Mouse (Mus musculus): ENCODE measurements at regions not wholly inside any gene's neighbourhood (a gene's known extent, or its start where the extent isn't known, plus 50 kb on each side); places are given as distances from the start of the nearest gene placed in this dataset.

- no peaks in the 10 kb centered on the region for H3K9me3 ChIP-seq (ENCODE audit: low read length)
- no peak overlapping the region for H3K27ac ChIP-seq
- no peaks in the 10 kb centered on the region for H3K27me3 ChIP-seq (ENCODE audit: insufficient read depth, low read length)
- 29% methylated on average over 5 of the region's 5 CpGs for WGBS
- TF ChIP-seq CTCF (IDR thresholded peaks at IDR 0.05; ENCODE audit: low read depth) = no peak
- H3K9ac ChIP-seq (replicated peaks; ENCODE audit: low read length) = no peak overlapping the region
- DNase-seq (ENCODE audit: low spot score) (no peak), ATAC-seq (no peak)
- H3K36me3 ChIP-seq (ENCODE audit: insufficient read depth, low read length) = no peaks in the 10 kb centered on the region
- H3K4me1 ChIP-seq (ENCODE audit: insufficient read depth, low read length) = no peaks in the 10 kb centered on the region
- no peak overlapping the region for H3K4me2 ChIP-seq (ENCODE audit: low read depth, low read length)
- no peak overlapping the region for H3K4me3 ChIP-seq (ENCODE audit: low read length)
These were observed 456.2 kb downstream of the Zfp704 start for GRCm38 (mm10) chr3:9153690-9154089.

GRCm38 (mm10) chr3:9152256-9152655, 457.6 kb downstream of the Zfp704 start:
- Histone ChIP-seq H3K36me3 (ENCODE audit: insufficient read depth, low read length) (no peaks in the 10 kb centered on the region), H3K4me3 (ENCODE audit: low read length) (no peak overlapping the region), H3K9me3 (ENCODE audit: low read length) (no peaks in the 10 kb centered on the region), H3K9ac (replicated peaks; ENCODE audit: low read length) (no peak overlapping the region), H3K4me1 (ENCODE audit: insufficient read depth, low read length) (no peaks in the 10 kb centered on the region), H3K4me2 (ENCODE audit: low read depth, low read length) (no peak overlapping the region), H3K27me3 (ENCODE audit: insufficient read depth, low read length) (no peaks in the 10 kb centered on the region), H3K27ac (no peak overlapping the region)
- DNase-seq (ENCODE audit: low spot score) (no peak), ATAC-seq (no peak)
- no peak for TF ChIP-seq CTCF (IDR thresholded peaks at IDR 0.05; ENCODE audit: low read depth)
- 20% methylated on average over 1 of the region's 1 CpGs for WGBS

- Histone ChIP-seq H3K9me3 (ENCODE audit: low read length) (no peaks in the 10 kb centered on the region), H3K4me2 (ENCODE audit: low read depth, low read length) (no peak overlapping the region), H3K36me3 (ENCODE audit: insufficient read depth, low read length) (no peaks in the 10 kb centered on the region), H3K27me3 (ENCODE audit: insufficient read depth, low read length) (no peaks in the 10 kb centered on the region), H3K27ac (no peak overlapping the region), H3K4me1 (ENCODE audit: insufficient read depth, low read length) (no peaks in the 10 kb centered on the region), H3K9ac (replicated peaks; ENCODE audit: low read length) (no peak overlapping the region), H3K4me3 (ENCODE audit: low read length) (no peak overlapping the region)
- DNase-seq (ENCODE audit: low spot score) (no peak), ATAC-seq (no peak)
- TF ChIP-seq CTCF (IDR thresholded peaks at IDR 0.05; ENCODE audit: low read depth) = no peak
- WGBS = 72% methylated on average over 1 of the region's 2 CpGs
These were observed 458.3 kb downstream of the Zfp704 start for GRCm38 (mm10) chr3:9151590-9151989.

- 0 out of 2 replicates have a peak, but pooled peaks cover 2% of the 10 kb centered on the region for H3K9me3 ChIP-seq (ENCODE audit: low read length)
- H3K36me3 ChIP-seq (ENCODE audit: insufficient read depth, low read length) = no peaks in the 10 kb centered on the region
- DNase-seq (ENCODE audit: low spot score) (no peak), ATAC-seq (no peak)
- H3K9ac ChIP-seq (replicated peaks; ENCODE audit: low read length) = no peak overlapping the region
- no peak overlapping the region for H3K4me3 ChIP-seq (ENCODE audit: low read length)
- no peaks in the 10 kb centered on the region for H3K27me3 ChIP-seq (ENCODE audit: insufficient read depth, low read length)
- H3K4me1 ChIP-seq (ENCODE audit: insufficient read depth, low read length) = no peaks in the 10 kb centered on the region
- TF ChIP-seq CTCF (IDR thresholded peaks at IDR 0.05; ENCODE audit: low read depth) = no peak
- no peak overlapping the region for H3K4me2 ChIP-seq (ENCODE audit: low read depth, low read length)
- 86% methylated on average over 5 of the region's 5 CpGs for WGBS
- no peak overlapping the region for H3K27ac ChIP-seq
These were observed 461.3 kb downstream of the Zfp704 start for GRCm38 (mm10) chr3:9148605-9149004.

- Histone ChIP-seq H3K36me3 (ENCODE audit: insufficient read depth, low read length) (no peaks in the 10 kb centered on the region), H3K4me2 (ENCODE audit: low read depth, low read length) (no peak overlapping the region), H3K4me1 (ENCODE audit: insufficient read depth, low read length) (no peaks in the 10 kb centered on the region), H3K27ac (no peak overlapping the region), H3K9ac (replicated peaks; ENCODE audit: low read length) (no peak overlapping the region), H3K27me3 (ENCODE audit: insufficient read depth, low read length) (no peaks in the 10 kb centered on the region), H3K4me3 (ENCODE audit: low read length) (no peak overlapping the region), H3K9me3 (ENCODE audit: low read length) (0 out of 2 replicates have a peak, but pooled peaks cover 2% of the 10 kb centered on the region)
- ATAC-seq (no peak), DNase-seq (ENCODE audit: low spot score) (no peak)
- 67% methylated on average over 6 of the region's 6 CpGs for WGBS
- TF ChIP-seq CTCF (IDR thresholded peaks at IDR 0.05; ENCODE audit: low read depth) = no peak
These were observed 463.4 kb downstream of the Zfp704 start for GRCm38 (mm10) chr3:9146481-9146880.

- H3K9me3 ChIP-seq (ENCODE audit: low read length) = 0 out of 2 replicates have a peak, but pooled peaks cover 2% of the 10 kb centered on the region
- no peak for DNase-seq (ENCODE audit: low spot score)
- no peaks in the 10 kb centered on the region for H3K4me1 ChIP-seq (ENCODE audit: insufficient read depth, low read length)
- WGBS = 86% methylated on average over 7 of the region's 7 CpGs
- no peak for ATAC-seq
- H3K4me3 ChIP-seq (ENCODE audit: low read length) = no peak overlapping the region
- H3K4me2 ChIP-seq (ENCODE audit: low read depth, low read length) = no peak overlapping the region
- H3K9ac ChIP-seq (replicated peaks; ENCODE audit: low read length) = no peak overlapping the region
- no peaks in the 10 kb centered on the region for H3K36me3 ChIP-seq (ENCODE audit: insufficient read depth, low read length)
- no peak for TF ChIP-seq CTCF (IDR thresholded peaks at IDR 0.05; ENCODE audit: low read depth)
- H3K27me3 ChIP-seq (ENCODE audit: insufficient read depth, low read length) = no peaks in the 10 kb centered on the region
- no peak overlapping the region for H3K27ac ChIP-seq
These were observed 464.3 kb downstream of the Zfp704 start for GRCm38 (mm10) chr3:9145612-9146011.

GRCm38 (mm10) chr3:9141836-9142235, 468.0 kb downstream of the Zfp704 start:
- no peaks in the 10 kb centered on the region for H3K36me3 ChIP-seq (ENCODE audit: insufficient read depth, low read length)
- DNase-seq (ENCODE audit: low spot score) (no peak), ATAC-seq (no peak)
- no peak for TF ChIP-seq CTCF (IDR thresholded peaks at IDR 0.05; ENCODE audit: low read depth)
- 72% methylated on average over 5 of the region's 5 CpGs for WGBS
- H3K9ac ChIP-seq (replicated peaks; ENCODE audit: low read length) = no peak overlapping the region
- H3K4me2 ChIP-seq (ENCODE audit: low read depth, low read length) = no peak overlapping the region
- no peaks in the 10 kb centered on the region for H3K27me3 ChIP-seq (ENCODE audit: insufficient read depth, low read length)
- 0 out of 2 replicates have a peak, but pooled peaks cover 2% of the 10 kb centered on the region for H3K9me3 ChIP-seq (ENCODE audit: low read length)
- no peaks in the 10 kb centered on the region for H3K4me1 ChIP-seq (ENCODE audit: insufficient read depth, low read length)
- H3K4me3 ChIP-seq (ENCODE audit: low read length) = no peak overlapping the region
- no peak overlapping the region for H3K27ac ChIP-seq

Measured in hindbrain, postnatal 0 days (tissue).